Mouse (Mus musculus) midbrain, embryonic 14.5 days (tissue): Measurements from ENCODE around the gene Phgr1. TPM values are rescaled to one million over a fixed set of nuclear protein-coding genes. Genes with fewer than 3 reads are reported as not detected.
A peak's percentile ranks its signal among the peaks of the same experiment; 100 is the strongest.

Experiments used
- ATAC-seq: fragments of 200-750 bp; cut with Nextera tagmentation; 2 replicates; pipeline ENCODE4 v1.8.0; 2017; ENCODE audit warnings: moderate number of reproducible peaks, moderate library complexity; ENCODE audit not compliant: low FRiP score, low TSS enrichment
- DNase-seq: peaks from one replicate; pipeline ENCODE4 v3.0.0-alpha.2; 2015
- H3K27ac ChIP-seq: fragments of 300-500 bp; sonication (generic); replicated peaks from 2 replicates; pipeline ENCODE4 v1.5.1; 2014; ENCODE audit warnings: mild to moderate bottlenecking, low read depth, low read length, moderate library complexity
- H3K27me3 ChIP-seq: fragments of 300-500 bp; sonication (generic); 2 replicates; pipeline ENCODE4 v1.6.1; 2014; ENCODE audit warnings: low read length, control low read depth, mixed read lengths; ENCODE audit not compliant: control insufficient read depth, insufficient read depth
- H3K36me3 ChIP-seq: fragments of 300-500 bp; sonication (generic); 2 replicates; pipeline ENCODE4 v1.6.1; 2014; ENCODE audit warnings: low read length, control low read depth; ENCODE audit not compliant: control insufficient read depth, insufficient read depth
- H3K4me1 ChIP-seq: fragments of 300-500 bp; sonication (generic); 2 replicates; pipeline ENCODE4 v1.6.1; 2014; ENCODE audit warnings: mild to moderate bottlenecking, antibody characterized with exemption, low read length, control low read depth; ENCODE audit not compliant: control insufficient read depth, insufficient read depth
- H3K4me2 ChIP-seq: fragments of 300-500 bp; sonication (generic); 2 replicates; pipeline ENCODE4 v1.6.1; 2014; ENCODE audit warnings: mild to moderate bottlenecking, low read length, moderate library complexity
- H3K4me3 ChIP-seq: fragments of 300-500 bp; sonication (generic); replicated peaks from 2 replicates; pipeline ENCODE4 v1.5.1; 2014; ENCODE audit warnings: low read depth, low read length
- H3K9ac ChIP-seq: fragments of 300-500 bp; sonication (generic); replicated peaks from 2 replicates; pipeline ENCODE4 v1.6.1; 2014; ENCODE audit warnings: mild to moderate bottlenecking, low read length, moderate library complexity
- H3K9me3 ChIP-seq: fragments of 300-500 bp; sonication (generic); 2 replicates; pipeline ENCODE4 v1.6.1; 2016; ENCODE audit warnings: low read length, control low read depth, mixed read lengths; ENCODE audit not compliant: control insufficient read depth
- WGBS: fragments of 180-500 bp; shearing (Covaris S2); extraction: QIAGEN DNeasy Blood & Tissue Kit; methylation state at CpG from one replicate; pipeline ENCODE4 v1.1.7; 2014; 5-methylcytosine and 5-hydroxymethylcytosine counted together
- polyA plus RNA-seq: library from polyadenylated mRNA; unstranded; fragments of >200 nt; fragmentation: Nextera tagmentation; extraction: Ambion mirVana; gene quantifications from 2 replicates; pipeline ENCODE4 v1.2.1, GENCODE M21; 2014

Gene Phgr1
- polyA plus RNA-seq, 1 experiment from 2014 or later, result not detected

- no peaks in the 10 kb centered on the region for H3K27me3 ChIP-seq
- H3K9me3 ChIP-seq, result no peaks in the 10 kb centered on the region
- peak within 1 kb of the TSS; percentile 71 for H3K4me2 ChIP-seq
- DNase-seq (peak; percentile 98), ATAC-seq (peak; percentile 94)
- peak within 1 kb of the TSS; percentile 56 for H3K4me3 ChIP-seq
- peak within 1 kb of the TSS; percentile 81 for H3K27ac ChIP-seq
- peaks cover 14% of the 10 kb centered on the region; the same call in 1 of the 2 replicates for H3K4me1 ChIP-seq
- no peaks in the 10 kb centered on the region for H3K36me3 ChIP-seq
- H3K9ac ChIP-seq, result peak within 1 kb of the TSS; percentile 73
- 9% methylated on average over 39 of the region's 39 CpGs for WGBS
These were observed 7.2 kb downstream of the Phgr1 start, which contains the start of gene Disp2 for GRCm38 (mm10) chr2:118779504-118780480. Gene Disp2, plus strand, starts transcription at chr2:118779719.

DNA sequence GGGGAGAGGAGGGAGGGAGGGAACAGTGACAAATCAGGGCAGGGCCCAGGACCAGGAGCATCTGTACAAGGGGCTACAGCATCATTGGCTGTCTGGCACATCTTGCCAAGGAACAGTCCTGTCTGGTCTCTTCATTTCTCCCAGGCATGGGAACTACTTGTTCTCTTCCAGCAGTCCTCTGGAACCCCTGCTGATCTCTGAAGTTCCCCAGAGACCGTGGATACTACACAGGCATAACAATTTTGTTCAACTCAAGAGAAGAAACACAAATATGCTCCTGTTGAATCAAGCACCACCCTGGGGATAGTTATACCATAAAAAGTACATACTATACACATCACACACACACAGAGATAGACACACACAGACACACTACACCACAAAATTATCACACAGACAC lies 8.5 kb downstream of the Phgr1 start:
- peaks cover 4% of the 10 kb centered on the region; the same call in 1 of the 2 replicates for H3K36me3 ChIP-seq
- H3K27me3 ChIP-seq, result no peaks in the 10 kb centered on the region
- H3K9ac ChIP-seq, result no peak overlapping the region; the same call in 1 of the 2 replicates
- 0 out of 2 replicates have a peak overlapping the region, but pooled peaks have one; percentile 20 for H3K27ac ChIP-seq
- DNase-seq, result no peak
- H3K4me3 ChIP-seq, result no peak overlapping the region
- ATAC-seq, result no peak
- WGBS, result 43% methylated on average over 1 of the region's 1 CpGs
- H3K9me3 ChIP-seq, result no peaks in the 10 kb centered on the region
- H3K4me2 ChIP-seq, result peak overlapping the region; percentile 71
- H3K4me1 ChIP-seq, result peaks cover 12% of the 10 kb centered on the region; the same call in 1 of the 2 replicates

GRCm38 (mm10) chr2:118782303-118782702 lies 9.7 kb downstream of the Phgr1 start:
- WGBS, result 69% methylated on average over 4 of the region's 4 CpGs
- peaks cover 16% of the 10 kb centered on the region for H3K36me3 ChIP-seq

GRCm38 (mm10) chr2:118783093-118783492 lies 10.5 kb downstream of the Phgr1 start:
- ATAC-seq (no peak), DNase-seq (no peak)
- Histone ChIP-seq H3K36me3 (peaks cover 24% of the 10 kb centered on the region), H3K4me2 (no peak overlapping the region), H3K4me3 (no peak overlapping the region), H3K27me3 (no peaks in the 10 kb centered on the region), H3K9me3 (no peaks in the 10 kb centered on the region), H3K4me1 (peaks cover 12% of the 10 kb centered on the region; the same call in 1 of the 2 replicates), H3K27ac (no peak overlapping the region), H3K9ac (no peak overlapping the region)
- WGBS, result 61% methylated on average over 5 of the region's 5 CpGs

More at GRCm38 (mm10) chr2:118782303-118782702, 9.7 kb downstream of the Phgr1 start:
- H3K27me3 ChIP-seq, result no peaks in the 10 kb centered on the region
- H3K4me3 ChIP-seq, result no peak overlapping the region
- H3K9me3 ChIP-seq, result no peaks in the 10 kb centered on the region
- no peak overlapping the region for H3K4me2 ChIP-seq
- no peak overlapping the region for H3K9ac ChIP-seq
- H3K4me1 ChIP-seq, result peaks cover 12% of the 10 kb centered on the region; the same call in 1 of the 2 replicates
- ATAC-seq (no peak), DNase-seq (no peak)
- H3K27ac ChIP-seq, result no peak overlapping the region

DNA sequence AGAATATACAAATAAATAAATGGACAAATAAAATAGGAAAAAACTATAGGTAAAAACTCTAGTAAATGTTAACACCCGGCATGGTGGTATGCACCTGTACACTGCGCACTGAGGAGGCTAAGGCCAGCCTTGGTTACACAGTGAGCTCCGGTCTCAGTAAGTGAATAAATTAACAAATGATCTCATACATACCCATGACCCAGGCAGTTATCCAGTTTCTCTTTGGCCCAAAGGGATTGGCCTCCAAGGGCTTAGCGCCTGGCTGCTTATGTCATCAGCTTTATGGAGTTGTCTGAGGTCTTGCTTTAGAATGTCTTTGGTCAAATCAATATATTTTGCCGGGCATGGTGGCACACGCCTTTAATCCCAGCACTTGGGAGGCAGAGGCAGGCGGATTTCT lies 11.1 kb downstream of the Phgr1 start:
- DNase-seq, result no peak
- Histone ChIP-seq H3K4me1 (peaks cover 12% of the 10 kb centered on the region; the same call in 1 of the 2 replicates), H3K4me2 (no peak overlapping the region), H3K9me3 (no peaks in the 10 kb centered on the region), H3K9ac (no peak overlapping the region), H3K36me3 (peaks cover 24% of the 10 kb centered on the region), H3K27me3 (no peaks in the 10 kb centered on the region), H3K4me3 (no peak overlapping the region), H3K27ac (no peak overlapping the region)
- ATAC-seq, result no peak
- WGBS, result 87% methylated on average over 7 of the region's 7 CpGs

GRCm38 (mm10) chr2:118786525-118786924 lies 14.0 kb downstream of the Phgr1 start:
- Histone ChIP-seq H3K4me3 (no peak overlapping the region), H3K27me3 (no peaks in the 10 kb centered on the region), H3K9ac (no peak overlapping the region), H3K4me2 (no peak overlapping the region), H3K27ac (no peak overlapping the region), H3K9me3 (no peaks in the 10 kb centered on the region), H3K4me1 (no peaks in the 10 kb centered on the region), H3K36me3 (peaks cover 45% of the 10 kb centered on the region)
- ATAC-seq (no peak), DNase-seq (no peak)
- WGBS, result 90% methylated on average over 5 of the region's 5 CpGs

DNA sequence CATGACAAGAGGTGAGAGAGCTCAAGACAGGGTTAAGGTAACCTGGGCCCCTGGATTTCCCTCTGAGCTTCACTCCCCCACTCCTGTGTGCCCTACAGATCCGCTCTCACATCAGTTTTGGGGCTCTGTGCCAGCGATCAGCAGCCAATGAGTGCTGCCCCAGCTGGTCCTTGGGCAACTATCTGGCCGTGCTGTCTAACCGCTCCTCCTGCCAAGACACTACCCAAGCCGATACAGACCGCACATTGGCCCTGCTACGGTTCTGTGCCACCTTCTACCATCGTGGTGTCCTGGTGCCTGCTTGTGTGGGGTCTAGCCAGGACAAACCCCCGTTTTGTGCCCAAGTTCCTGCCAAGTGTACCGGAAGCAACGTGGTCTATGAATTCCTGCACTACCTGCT lies 16.9 kb downstream of the Phgr1 start:
- Histone ChIP-seq H3K4me1 (no peaks in the 10 kb centered on the region), H3K9me3 (no peaks in the 10 kb centered on the region), H3K4me3 (no peak overlapping the region), H3K36me3 (peaks cover 65% of the 10 kb centered on the region), H3K9ac (no peak overlapping the region), H3K27me3 (no peaks in the 10 kb centered on the region), H3K27ac (no peak overlapping the region), H3K4me2 (no peak overlapping the region)
- DNase-seq (no peak), ATAC-seq (no peak)
- WGBS, result 90% methylated on average over 11 of the region's 11 CpGs

GRCm38 (mm10) chr2:118790221-118790550 lies 17.6 kb downstream of the Phgr1 start:
- H3K27ac ChIP-seq, result no peak overlapping the region
- peaks cover 65% of the 10 kb centered on the region for H3K36me3 ChIP-seq
- no peaks in the 10 kb centered on the region for H3K27me3 ChIP-seq
- H3K9me3 ChIP-seq, result no peaks in the 10 kb centered on the region
- WGBS, result 44% methylated on average over 12 of the region's 12 CpGs
- no peak overlapping the region for H3K9ac ChIP-seq
- no peak overlapping the region for H3K4me3 ChIP-seq
- ATAC-seq (no peak), DNase-seq (no peak)
- H3K4me1 ChIP-seq, result no peaks in the 10 kb centered on the region
- peak overlapping the region; percentile 6; the same call in 1 of the 2 replicates for H3K4me2 ChIP-seq
